Mouse (Mus musculus): ENCODE measurements around the gene Tgfbr3l. TPM values are rescaled to one million over a fixed set of nuclear protein-coding genes. Genes with fewer than 3 reads are reported as not detected.
A peak's percentile ranks its signal among the peaks of the same experiment; 100 is the strongest.

Gene Tgfbr3l
- 10 to 100 TPM; 10.5 to 20.2 TPM for total RNA-seq (2021)
- long read RNA-seq, experiment 1 = 0 reads
- long read RNA-seq, experiment 2, partial matches to known transcripts = 0 of 2 reads
- long read RNA-seq, experiment 2, other reads (novel, unspliced or antisense) = 0 of 2 reads

DNA sequence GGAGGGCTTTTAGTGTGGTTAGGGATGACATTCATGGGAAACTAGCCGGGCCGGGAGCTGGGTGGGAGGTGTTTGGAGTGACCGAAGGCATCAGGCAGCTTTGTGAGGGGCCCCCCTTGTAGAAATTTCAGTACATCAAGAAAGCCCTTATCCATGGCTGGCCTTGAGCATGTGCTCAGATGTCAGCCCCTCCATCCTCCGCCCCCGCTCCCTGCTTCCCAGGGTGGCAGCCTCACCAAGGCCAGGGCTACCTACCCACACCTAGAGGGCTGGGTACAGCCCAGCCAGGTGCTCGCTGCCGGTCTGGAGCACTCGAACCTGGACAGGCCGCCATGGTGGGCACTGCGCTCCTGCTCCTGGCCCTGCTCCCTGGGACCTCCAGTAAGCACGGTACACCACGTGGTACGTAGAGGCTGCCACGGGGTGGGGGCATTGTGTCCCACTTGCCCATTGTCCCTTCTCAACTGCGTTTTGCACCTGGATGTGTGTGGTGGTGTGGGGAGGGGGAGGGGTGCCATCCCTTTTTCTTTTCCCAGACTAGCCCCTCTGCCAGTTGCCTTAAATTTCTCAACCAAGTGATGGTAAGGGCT, at the start of gene Tgfbr3l:
Gene Tgfbr3l (plus strand): TSS at position 264 of the 590 bp plus-strand sequence.
- peak; percentile 43 for DNase-seq

DNA sequence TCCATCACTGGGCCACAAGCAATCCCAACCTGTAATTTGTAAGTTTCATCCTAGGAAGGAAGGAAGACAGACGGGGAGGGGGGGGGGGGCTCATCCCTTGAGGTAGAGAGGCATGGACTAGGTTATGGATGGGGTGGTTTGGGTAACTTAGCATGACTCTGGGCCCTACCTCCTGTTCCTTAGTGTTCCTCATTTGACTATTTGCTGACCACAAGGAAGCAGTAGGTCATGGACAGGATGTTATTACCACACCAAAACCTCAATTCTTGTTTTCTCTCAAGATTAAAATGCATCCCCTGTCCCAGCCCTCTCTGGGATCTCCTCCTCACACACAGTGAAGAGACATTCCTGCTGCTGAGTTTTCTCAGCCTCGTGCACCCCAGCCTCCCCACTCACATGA, 46.7 kb upstream of the Tgfbr3l start:
- DNase-seq = no peak

DNA sequence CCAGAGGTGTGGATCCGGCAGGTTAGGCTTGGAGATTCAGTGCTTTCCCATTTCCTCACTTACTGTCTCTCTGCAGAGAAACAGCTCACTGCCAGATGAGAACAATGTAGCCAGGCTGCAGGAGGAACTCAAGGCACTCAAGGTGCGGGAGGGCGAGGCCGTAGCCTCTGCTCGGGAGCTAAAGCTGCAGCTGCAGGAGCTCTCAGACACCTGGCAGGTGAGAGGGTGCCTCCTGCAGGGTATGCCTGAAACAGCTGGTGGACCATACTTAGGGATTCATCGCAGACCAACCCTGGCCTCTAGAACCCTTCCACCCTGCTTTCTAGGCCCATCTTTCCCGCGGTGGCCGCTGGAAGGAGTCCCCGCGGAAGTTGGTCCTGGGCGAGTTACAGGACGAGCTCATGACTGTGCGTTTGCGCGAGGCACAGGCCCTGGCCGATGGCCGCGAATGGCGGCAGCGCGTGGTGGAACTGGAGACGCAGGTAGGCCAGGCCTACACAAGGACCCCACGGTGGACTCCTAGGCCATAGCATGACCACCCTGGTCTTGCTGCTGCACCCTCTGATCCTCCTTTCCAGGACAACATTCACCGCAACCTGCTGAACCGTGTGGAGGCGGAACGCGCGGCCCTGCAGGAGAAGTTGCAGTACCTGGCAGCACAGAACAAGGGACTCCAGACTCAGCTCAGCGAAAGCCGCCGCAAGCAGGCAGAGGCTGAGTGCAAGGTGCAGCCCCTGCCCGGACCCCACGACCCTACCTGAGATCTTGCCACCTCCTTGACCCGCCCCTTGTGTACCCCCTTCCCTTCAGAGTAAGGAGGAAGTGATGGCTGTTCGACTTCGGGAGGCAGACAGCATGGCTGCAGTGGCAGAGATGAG, 42.5 kb upstream of the Tgfbr3l start:
- no peak for DNase-seq

DNA sequence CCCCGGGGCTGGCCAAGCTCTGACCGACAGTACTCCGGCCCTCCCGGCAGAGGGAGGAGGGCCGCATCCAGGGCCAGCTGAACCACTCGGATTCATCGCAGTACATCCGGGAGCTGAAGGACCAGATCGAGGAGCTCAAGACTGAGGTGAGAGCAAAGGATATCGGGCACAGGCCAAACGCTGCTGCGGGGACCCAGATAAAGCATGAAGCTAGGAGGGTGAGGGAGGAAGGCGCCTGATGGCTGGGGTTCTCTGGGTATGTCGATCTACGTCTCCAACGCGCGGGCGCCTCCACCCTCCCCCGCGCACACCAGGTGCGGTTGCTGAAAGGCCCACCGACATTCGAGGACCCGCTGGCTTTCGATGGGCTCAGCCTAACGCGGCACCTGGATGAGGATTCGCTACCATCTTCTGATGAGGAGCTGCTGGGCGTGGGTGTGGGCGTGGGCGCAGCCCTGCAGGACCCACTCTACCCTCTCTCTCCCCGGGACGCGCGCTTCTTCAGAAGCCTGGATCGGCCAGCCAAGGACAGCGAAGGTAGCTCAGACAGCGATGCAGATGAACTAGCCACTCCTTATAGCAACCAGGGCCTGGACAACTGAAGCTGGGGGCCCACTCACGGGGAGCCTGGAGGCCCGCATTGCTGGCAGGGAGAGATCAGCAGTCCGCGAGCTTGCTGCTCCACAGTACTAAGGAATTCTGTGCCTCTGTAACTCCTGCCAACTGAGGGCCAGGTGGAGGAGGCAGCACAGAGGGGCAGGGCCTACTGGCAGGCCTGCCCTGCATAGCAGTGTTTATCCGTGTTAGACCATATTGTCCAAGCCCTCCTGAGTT, 41.6 kb upstream of the Tgfbr3l start:
- no peak for DNase-seq

DNA sequence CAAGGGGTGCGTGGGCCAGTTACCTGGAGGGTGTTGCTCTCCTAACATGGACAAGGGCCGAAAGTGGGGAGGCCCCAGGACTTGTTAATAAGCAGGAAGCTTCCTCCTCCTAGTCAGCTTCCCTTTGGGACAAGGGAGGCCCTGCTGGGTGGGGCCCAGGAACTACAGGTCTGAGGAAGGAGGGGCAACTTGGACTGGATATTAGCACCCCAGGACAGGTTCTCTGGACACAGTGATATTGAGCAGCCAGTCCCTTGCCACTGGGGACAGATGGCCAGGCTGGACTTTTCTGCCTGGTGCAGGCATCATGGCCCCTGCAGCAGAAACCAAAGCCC, 41.0 kb upstream of the Tgfbr3l start:
- no peak for DNase-seq

DNA sequence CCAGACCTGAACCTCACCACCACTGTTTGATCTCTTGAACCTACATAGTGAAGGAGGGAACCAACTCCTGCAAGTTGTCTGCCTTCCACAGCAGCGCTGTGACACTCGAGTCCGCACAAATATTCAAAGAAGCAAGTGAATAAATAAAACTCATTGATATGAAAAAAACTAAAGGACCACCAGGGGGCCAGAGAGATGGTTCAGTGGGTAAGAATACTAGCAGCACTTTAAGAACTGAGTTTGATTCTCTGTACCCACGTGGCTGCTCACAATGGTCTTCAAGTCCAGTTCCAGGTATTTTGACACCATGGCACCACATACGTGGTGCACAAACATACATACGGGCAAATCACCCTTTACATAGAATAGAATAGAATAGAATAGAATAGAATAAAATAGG, 36.9 kb upstream of the Tgfbr3l start:
- no peak for DNase-seq

DNA sequence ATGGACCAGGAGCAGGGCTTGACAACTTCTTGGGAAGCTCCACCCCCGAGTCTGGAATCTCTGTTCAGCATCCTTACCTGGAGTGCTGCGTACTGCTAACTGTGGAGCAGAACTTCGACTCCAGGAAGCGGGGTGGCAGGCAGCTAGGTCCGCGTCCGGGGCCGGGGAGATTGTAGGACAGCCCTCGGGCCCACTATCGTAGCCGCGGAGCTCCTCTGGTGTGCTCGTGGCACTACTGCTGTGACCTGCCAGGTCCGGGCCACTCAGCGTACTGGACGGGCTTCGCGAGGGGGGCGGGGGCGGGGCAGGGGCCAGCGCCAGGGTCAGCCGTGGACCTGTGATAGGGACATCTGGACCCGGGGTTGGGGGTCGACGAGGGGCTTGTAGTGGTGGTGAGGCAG, 35.2 kb upstream of the Tgfbr3l start:
- DNase-seq = peak; percentile 44

DNA sequence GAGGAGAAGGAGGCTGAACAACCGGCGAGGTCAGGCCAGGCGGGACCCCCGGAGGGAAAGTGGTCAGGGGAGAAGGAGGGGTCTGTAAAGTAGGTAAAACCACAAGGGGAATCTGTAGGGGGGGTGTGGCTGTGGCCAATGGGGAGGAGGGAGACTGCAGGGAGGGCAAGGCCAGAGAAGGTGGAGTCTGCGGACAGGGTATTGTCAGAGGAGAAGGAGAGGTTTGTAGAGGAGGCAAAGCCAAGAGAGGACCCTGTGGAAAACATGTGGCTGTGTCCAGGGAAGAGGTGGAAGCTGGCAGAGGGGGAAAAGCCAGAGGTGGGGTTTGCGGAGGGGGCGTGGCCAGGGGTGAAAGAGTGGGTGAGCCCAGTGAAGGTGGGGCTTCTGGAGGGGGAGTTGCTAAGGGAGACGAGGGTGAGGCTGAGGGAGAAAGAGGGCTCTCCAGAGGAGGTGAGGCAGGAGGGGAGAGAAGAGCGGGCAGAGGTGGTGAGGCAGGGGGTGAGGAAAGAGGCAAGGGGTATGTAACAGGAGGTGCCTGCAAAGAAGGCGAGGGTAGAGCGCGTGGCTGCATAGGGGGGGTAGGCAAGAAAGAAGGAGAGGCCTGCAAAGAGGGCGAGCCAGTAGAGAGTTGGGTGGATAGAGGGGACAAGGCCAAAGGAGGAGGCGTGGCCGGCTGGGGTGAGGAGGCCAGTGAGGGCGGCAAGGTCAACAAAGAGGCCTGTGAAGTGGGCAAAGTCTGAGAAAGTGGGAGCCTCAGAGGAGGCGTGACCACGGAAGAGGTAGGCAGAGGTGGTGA, 34.6 kb upstream of the Tgfbr3l start:
- peak; percentile 83 for DNase-seq

DNA sequence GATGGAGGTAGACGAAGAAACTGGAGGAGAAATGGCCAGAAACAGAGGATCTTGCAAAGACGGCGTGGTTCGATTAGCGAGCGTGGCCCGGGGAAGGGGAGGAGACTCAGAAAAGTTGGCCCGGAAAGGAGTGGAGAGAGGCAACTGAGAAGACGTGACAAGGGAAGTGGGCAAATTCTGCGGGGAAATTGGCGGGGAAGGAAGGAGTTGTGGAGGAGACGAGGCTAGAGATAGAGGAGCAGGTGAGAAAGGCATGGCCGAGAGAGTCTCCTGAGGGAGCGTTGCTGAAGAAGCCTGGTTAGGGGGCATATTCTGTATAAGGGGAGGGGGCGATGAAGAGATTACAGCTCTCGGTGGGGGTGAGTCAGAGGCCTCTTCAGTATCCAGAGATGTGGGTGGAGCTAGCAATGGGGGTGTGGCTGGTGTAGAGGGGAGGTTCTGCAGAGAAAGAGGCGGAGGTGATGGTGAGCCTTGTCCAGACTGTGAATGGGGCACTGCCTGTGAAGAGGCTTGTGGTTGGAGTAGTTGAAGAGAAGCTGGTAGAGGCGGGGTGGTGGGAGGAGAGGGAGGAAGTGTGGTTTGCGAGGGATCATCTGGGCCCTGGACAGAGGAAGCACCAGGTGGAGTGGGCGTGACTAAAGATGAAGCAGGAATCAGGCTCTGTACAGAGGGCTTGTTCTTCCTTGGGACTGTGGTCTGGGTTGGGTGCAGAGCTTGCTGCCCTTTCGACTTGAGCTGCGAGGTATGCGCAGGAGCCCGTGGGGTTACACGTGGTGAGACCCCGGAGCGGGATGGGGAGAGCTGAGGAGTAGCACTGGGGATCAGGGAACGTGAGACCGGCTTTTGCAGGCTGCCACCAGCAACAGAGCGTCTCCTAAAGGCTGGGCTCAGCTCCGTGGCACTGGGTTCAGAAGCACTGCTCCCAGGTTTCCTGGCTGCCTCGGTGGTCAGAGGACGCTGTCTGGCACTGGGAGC, 33.7 kb upstream of the Tgfbr3l start:
- DNase-seq = peak; percentile 87

DNA sequence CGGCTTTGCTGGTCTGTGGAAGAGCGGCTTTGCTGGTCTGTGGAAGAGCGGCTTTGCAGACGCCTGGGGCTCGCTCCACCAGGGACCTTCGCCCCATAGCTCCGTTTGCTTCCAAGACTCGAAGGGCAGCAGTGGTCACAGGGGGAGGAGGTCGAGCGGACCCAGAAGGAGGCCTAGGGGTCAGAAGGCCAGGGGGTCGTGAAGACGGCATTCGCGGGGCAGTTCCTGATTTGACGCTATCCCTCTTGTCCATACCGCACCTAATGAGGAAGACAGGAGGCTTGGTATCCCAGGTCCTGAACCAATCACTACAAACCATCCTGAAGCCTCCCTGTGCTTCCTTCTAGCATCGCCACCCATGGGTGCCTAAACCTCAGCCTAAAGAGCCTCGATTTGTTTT, 31.7 kb upstream of the Tgfbr3l start:
- no peak for DNase-seq

DNA sequence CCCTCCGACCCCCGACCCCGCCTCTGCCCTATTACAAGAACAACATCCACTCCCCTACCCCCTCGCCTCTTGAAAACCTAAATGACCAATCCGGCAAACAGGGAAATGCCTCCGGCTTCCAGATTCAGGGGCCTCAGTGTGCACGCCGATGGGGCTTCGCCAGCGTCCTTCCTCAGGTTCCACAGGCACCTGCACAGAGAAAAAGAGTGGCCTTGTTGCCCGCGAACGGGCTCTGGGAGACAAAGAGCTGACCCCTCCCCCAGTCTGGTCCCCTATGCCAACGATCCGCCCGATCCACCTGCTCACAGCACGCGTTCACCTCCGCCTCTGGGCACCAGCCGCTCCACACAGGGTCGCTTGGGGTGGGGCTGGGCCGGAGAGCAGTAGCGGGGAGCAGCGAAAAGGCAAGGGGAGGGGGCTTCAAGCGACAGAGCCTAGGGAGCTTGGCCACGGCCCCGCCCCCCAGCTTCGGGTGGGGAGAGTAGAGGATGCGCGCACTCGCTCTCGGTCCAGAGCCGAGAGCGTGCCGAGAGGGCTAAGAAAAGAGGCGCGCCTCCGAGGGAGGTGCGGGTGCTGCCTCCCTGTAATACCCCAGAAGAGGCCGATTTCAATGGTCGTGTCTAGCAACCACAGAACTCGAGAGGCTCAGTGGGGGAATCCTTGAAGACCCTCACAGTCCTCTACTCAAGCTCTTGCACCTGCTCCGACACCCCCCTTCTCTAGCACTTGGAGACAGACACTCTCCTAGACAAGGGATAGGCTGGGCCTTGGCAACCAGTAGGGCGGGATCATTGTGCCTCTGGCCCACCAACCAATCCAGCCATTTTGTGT, 31.0 kb upstream of the Tgfbr3l start, which contains the start of gene Prr36:
Gene Prr36 (minus strand): TSS at position 669 of the 831 bp plus-strand sequence.
- peak; percentile 56 for DNase-seq

DNA sequence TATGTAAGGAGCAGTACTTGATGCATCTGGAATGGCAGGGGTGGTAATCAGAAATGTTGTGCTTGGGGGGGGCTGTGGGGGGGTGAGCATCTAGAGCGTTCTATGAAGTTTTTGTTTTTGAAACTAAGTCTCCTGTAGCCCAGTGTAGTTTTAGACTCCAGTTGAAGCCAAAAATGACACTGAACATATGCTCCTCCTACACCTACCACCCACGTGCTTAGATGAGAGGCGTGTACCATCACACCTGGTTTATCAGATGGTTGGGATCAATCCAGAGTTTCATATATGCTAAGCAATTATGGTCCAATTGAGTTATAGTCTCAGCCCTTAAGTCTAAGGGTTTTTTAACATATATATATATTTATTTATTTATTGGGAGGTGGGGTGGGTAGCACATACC, 28.4 kb upstream of the Tgfbr3l start:
- DNase-seq = no peak

DNA sequence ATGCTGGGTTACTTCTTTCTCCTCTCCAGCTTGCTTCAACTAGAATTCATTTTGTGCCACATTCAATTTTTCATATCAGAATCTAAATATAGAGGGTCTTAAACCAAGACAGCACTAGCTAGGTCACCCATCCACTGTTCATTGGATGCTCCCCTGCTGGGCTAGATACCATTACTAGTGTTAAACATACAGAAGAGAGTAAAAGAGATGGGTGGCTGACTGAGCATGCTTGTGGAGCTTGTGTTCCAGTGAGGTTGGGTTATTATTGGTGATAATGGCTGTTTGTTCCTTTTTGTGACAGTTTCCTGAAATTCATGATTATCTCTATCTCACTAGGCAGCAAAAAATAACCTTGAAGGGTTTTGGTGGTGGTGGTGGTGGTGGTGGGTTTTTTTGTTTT, 26.0 kb upstream of the Tgfbr3l start:
- no peak for DNase-seq

DNA sequence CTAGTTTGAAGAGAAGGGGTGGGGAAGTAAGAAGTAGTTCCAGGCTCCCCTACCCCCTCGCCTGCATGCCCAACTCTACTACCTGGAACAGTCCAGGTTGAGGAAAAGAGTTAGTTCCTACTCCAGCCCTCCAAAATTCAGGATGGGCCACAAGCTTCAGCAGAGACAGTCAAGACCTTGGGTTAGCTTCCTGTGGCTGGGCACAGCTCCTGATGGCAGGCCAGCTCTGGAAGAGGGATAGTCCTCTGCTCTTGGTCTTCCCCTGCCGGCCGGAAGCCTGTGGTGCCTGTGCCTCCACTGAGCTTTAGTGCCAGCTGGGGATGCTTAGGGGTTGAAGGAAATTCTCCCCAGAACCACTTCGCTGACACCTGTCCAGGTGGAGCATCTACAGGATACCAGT, 21.7 kb upstream of the Tgfbr3l start:
- no peak for DNase-seq

DNA sequence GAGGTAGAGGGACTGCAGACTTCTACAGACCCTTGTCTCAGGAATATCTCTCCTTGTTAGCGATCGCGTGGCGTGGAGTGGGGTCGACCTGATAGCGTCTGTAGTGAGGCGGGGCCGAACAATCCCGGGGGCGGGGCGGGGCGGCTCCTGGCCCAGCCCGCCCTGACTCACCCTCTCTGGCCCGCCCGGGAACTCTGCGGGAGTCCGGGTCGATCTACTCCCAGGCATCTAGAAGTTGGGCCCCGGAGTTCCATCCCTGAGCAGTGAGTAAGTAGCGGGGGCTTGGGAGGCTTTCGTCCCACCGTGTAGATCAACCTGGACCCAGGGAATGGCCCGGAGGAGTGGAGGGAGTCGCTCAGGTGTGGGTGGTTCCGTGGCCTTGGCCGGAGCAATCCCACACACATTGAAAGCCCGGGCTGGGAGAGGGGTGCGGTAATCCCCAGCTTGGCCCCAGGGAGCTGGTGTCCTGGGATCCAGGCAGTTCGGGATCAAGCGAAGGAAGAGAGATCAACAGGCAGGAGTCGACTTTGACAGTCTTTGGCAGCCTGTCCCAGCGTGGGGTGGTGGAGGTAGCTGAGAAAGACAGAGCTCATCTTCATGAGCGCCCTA, 21.2 kb upstream of the Tgfbr3l start, which contains the start of gene Lrrc8e:
Gene Lrrc8e (plus strand): TSS at position 89 of the 609 bp plus-strand sequence.
- DNase-seq = peak; percentile 80

DNA sequence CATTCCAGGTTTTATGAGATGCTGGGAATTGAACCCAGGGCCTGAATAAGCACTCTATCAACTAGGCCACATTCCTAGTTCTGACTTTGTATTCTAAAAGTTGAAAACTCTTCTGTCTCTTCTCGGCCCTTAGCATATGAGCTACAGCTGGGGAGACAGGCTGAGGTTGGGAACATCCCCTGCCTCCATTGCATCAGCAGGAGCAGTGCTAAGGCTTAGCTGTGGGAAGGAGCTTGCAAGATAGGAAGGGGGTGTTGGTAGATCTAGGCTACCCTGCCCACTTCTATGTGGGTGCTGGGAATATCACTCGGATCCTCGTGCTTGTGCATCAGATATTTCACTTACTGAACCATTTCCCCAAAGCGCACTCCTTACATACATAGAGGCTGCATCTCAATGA, 20.1 kb upstream of the Tgfbr3l start:
- no peak for DNase-seq

DNA sequence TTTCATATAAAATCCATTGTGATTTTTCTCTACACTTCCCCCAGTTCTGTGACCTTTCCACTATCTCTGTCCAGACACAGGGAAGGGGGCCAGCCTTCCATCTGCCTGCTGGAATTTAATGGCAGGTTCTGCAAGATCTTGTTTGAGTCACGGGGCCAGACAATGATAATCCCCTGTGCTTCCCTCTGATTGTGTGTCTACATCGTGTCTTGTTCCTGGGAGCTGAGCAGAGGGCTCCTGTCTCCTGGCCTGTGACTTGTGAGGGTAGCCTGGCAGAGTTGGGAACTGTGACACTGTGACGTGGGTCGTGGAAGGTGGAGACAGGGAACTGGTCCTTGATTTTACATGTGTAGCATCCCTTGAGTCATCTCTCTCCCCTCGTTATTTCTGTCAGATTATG, 18.2 kb upstream of the Tgfbr3l start:
- no peak for DNase-seq

DNA sequence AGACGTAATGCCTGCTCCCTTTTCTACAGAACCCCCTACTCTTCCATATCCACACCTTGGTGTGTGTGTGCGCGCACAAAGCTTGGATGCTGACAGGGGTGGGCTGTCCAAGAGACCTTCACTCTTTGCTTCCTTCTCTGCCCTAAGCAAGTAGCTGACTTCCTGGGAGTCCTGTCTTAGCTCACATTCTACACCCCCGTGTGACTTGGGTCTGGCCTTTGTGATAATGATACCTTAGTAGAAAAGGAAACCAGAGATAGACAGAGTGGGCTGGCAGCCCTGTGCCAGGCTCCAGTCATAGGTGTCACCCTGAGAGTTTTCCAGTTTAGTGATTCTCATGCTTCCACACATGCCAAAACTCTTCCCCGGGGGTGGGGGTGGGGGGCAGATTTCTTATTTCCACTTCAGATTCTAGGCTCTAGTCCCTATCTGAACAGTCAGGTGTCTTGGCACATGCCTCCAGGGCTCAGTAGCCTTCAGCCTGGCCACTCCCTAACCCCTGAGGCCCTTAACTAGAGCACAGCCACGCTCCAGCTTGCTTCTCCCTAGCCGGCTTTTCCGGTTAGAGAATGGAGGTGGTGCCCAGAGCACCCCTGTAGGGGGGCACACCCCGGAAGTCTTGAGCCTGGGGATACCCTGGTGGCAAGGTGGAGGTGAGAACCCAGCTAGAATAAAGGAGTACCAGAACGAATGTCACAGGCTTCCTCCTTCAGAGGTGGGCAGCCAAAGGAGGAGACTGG, 17.2 kb upstream of the Tgfbr3l start:
- no peak for DNase-seq
